Mouse (Mus musculus) common myeloid progenitor, adult 5-6 weeks (primary cell): ENCODE data around the gene Sh3bp2. TPM values are rescaled to one million over a fixed set of nuclear protein-coding genes. Genes with fewer than 3 reads are reported as not detected.

Experiments
- ATAC-seq: replicated peaks from 2 replicates; pipeline ENCODE4 v1.8.0; 2016; ENCODE audit warnings: low read depth, mild to moderate bottlenecking, moderate TSS enrichment, inconsistent platforms; ENCODE audit not compliant: poor library complexity, severe bottlenecking
- total RNA-seq: library from RNA; stranded (forward); fragments of 200-1000, 187-1606 nt; gene quantifications from 2 replicates; pipeline ENCODE4 v1.2.3, GENCODE M21; 2017

Gene Sh3bp2
- total RNA-seq, 1 experiment from 2014 or later = 9.9 TPM

GRCm38 (mm10) chr5:34593202-34593727, 67.6 kb downstream of the Sh3bp2 start:
- no peak for ATAC-seq

DNA sequence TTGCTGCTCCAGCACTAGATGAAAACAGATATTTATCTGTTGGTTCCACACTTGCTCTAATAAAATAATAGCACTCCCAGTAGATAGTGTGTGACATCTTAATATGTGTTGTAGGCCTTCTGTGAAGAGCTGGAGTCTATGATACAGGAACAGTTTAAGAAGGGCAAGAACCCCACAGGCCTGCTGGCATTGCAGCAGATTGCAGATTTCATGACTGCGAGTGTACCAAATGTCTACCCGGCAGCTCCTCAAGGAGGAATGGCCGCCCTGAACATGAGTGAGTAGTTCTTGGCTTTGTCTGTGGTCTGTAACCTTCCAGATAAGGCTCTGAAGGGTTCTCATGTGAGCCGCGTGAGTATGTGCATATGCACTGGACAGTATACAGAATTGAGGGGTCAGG, 78.9 kb downstream of the Sh3bp2 start:
- ATAC-seq = no peak

DNA sequence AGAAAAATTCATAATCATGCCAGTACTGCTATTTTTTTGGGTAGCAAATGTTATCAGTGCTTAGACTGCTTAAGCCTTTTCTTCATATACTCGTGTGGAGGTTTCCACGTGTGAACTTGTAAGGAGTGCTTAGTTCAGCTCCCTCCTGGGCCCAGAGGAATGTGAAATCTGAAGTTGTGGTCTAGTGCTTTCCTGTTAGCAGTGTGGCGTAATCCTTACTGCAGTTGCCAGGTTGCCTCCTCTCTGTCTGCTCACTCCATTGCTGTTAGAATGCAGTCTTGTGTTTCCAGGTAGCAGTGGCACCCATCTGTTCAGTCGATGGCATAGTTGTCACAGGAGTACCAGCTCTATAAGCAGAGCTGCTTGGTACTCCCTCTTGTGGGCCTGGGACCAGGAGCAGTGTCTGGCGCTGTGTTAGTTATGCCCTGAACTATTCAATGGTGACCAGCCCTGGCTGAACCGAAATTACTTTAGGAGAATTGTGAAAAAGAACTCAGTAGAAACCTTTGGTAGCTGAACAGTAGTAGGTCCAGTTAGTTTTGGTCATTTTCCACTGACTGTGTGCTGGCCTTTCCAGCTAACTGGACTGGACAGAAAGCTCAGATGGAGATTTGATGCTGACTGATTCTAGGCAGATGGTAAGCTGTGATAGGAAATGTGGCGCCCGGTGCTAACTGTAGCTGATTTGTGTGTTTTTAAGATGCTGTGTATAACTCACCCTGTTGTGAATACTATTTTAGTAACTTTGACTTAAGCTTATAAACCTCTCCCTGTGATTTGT, 81.7 kb downstream of the Sh3bp2 start:
- 0 out of 2 replicates have a peak, but pooled peaks have one; percentile 36 for ATAC-seq

DNA sequence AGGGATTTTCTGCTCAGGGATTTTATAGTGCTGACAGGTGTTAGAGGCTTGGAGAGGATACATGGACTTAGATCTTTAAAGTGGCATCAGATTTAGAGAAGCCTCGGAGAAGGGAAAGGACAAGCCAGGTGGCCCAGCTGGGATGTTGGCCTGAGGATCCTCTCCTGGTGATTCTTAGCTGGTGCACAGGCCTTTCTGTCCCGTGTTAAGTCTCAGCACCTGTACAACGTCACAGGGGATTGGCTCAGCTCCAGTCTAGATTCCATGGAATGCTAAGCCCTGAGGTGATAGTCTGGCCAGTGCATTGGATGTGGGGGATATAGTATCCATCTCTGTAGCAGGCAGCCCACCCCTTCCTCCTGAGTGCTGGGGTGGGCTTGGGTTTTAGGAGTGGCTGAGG, 82.6 kb downstream of the Sh3bp2 start:
- no peak for ATAC-seq

DNA sequence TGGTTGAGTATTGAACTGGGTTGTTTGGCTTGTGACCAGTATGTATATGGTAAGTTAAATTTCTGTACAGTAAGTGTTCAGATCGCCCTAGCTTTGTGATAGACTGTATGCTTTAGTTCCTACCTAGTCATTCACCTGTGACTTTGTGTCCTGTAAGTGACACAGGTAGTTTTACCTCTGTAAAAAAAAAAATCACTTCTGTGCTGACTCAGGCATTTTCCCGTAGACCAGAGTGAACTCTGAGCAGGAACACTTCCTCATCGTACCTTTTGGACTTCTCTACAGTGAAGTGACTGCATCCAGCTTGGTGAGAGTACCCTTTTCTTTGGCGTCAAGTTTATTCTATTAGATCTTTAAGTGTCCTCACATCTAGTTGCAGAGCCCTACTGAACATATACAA, 84.3 kb downstream of the Sh3bp2 start:
- ATAC-seq = no peak

Other genes starting within 250 kb of the Sh3bp2 start
- not detected in 2 replicates for gene Zfyve28, start 237.4 kb upstream of the Sh3bp2 start, total RNA-seq
- gene Cfap99, start 237.2 kb upstream of the Sh3bp2 start, total RNA-seq = not detected in 2 replicates
- 115 and 126 TPM in 2 replicates for gene Rnf4, start 189.5 kb upstream of the Sh3bp2 start, total RNA-seq
- 27.6 and 32.7 TPM in 2 replicates for gene Fam193a, start 155.9 kb upstream of the Sh3bp2 start, total RNA-seq
- 20.0 and 29.2 TPM in 2 replicates for gene Tnip2, start 11.8 kb upstream of the Sh3bp2 start, total RNA-seq
- gene Add1, start 47.8 kb downstream of the Sh3bp2 start, total RNA-seq = 114 and 141 TPM in 2 replicates
- gene Mfsd10, start 111.4 kb downstream of the Sh3bp2 start, total RNA-seq = 81.7 and 82.5 TPM in 2 replicates
- gene Nop14, start 134.3 kb downstream of the Sh3bp2 start, total RNA-seq = 72.9 and 76.4 TPM in 2 replicates
- 0.91 and 0.92 TPM in 2 replicates for gene Grk4, start 134.5 kb downstream of the Sh3bp2 start, total RNA-seq
- 23.5 and 29.6 TPM in 2 replicates for gene Htt, start 235.9 kb downstream of the Sh3bp2 start, total RNA-seq